Mouse (Mus musculus) CD8-positive naive resting alpha-beta T cell, adult 2 months (primary cell): Measurements from ENCODE around the gene T.

Experiments used
- DNase-seq, 2 experiments: peaks; one replicate each; pipeline ENCODE4 v3.0.0; 2022; ENCODE audit warnings: low read depth in 2 of 2, low spot score in 2 of 2

The T gene

GRCm38 (mm10) chr17:8490971-8491370 is 56.7 kb downstream of the T start:
- no peak for DNase-seq
